Mouse (Mus musculus) adipocyte (in vitro differentiated cells): ENCODE data around the gene Dna2.

Experiments
- DNase-seq: peaks from one replicate; pipeline ENCODE4 v3.0.0-alpha.2; 2016; ENCODE audit warnings: low spot score

Dna2 gene

GRCm38 (mm10) chr10:62984072-62984471 is 37.2 kb downstream of the Dna2 start:
- no peak for DNase-seq

- no peak for DNase-seq
Measured at GRCm38 (mm10) chr10:62984495-62984894, 37.7 kb downstream of the Dna2 start.

GRCm38 (mm10) chr10:62987341-62987740 is 40.5 kb downstream of the Dna2 start:
- DNase-seq, result no peak

GRCm38 (mm10) chr10:62990636-62991035 is 43.8 kb downstream of the Dna2 start:
- DNase-seq, result no peak

GRCm38 (mm10) chr10:62993991-62994390 is 47.2 kb downstream of the Dna2 start:
- no peak for DNase-seq

- DNase-seq, result no peak
Measured at GRCm38 (mm10) chr10:63000584-63000983, 53.8 kb downstream of the Dna2 start.

- no peak for DNase-seq
Measured at GRCm38 (mm10) chr10:63003252-63003651, 56.4 kb downstream of the Dna2 start.

GRCm38 (mm10) chr10:63004556-63004955 is 57.7 kb downstream of the Dna2 start:
- DNase-seq, result no peak

- DNase-seq, result no peak
Measured at GRCm38 (mm10) chr10:63008193-63008592, 61.4 kb downstream of the Dna2 start.

- DNase-seq, result no peak
Measured at GRCm38 (mm10) chr10:63010268-63010667, 63.4 kb downstream of the Dna2 start.

GRCm38 (mm10) chr10:63011556-63011955 is 64.7 kb downstream of the Dna2 start:
- DNase-seq, result no peak

- DNase-seq, result no peak
Measured at GRCm38 (mm10) chr10:63013476-63013875, 66.7 kb downstream of the Dna2 start.

- DNase-seq, result no peak
Measured at GRCm38 (mm10) chr10:63014168-63014567, 67.3 kb downstream of the Dna2 start.

GRCm38 (mm10) chr10:63019304-63019703 is 72.5 kb downstream of the Dna2 start:
- DNase-seq, result peak; percentile 36

- DNase-seq, result peak; percentile 30
Measured at GRCm38 (mm10) chr10:63021702-63022101, 74.9 kb downstream of the Dna2 start.

GRCm38 (mm10) chr10:63022541-63023120 is 75.8 kb downstream of the Dna2 start:
- peak; percentile 48 for DNase-seq

- peak; percentile 70 for DNase-seq
Measured at GRCm38 (mm10) chr10:63023121-63023748, 76.4 kb downstream of the Dna2 start.
